Mouse (Mus musculus) kidney, embryonic 16.5 days (tissue): Measurements from ENCODE around the gene Olfm2. TPM values are rescaled to one million over a fixed set of nuclear protein-coding genes. Genes with fewer than 3 reads are reported as not detected.

Experiments
- ATAC-seq: fragments of 200-750 bp; cut with Nextera tagmentation; 2 replicates; pipeline ENCODE4 v1.8.0; 2017; ENCODE audit warnings: moderate TSS enrichment; ENCODE audit not compliant: low FRiP score, low TSS enrichment
- H3K27ac ChIP-seq: fragments of 300-500 bp; sonication (generic); 2 replicates; pipeline ENCODE4 v1.5.1; 2014; ENCODE audit warnings: low read length
- H3K27me3 ChIP-seq: fragments of 300-500 bp; sonication (generic); 2 replicates; pipeline ENCODE4 v1.6.1; 2014; ENCODE audit warnings: low read length, control low read depth, mixed read lengths; ENCODE audit not compliant: insufficient read depth
- H3K36me3 ChIP-seq: fragments of 300-500 bp; sonication (generic); 2 replicates; pipeline ENCODE4 v1.6.1; 2014; ENCODE audit warnings: low read length, control low read depth, mixed read lengths; ENCODE audit not compliant: insufficient read depth
- H3K4me1 ChIP-seq: fragments of 300-500 bp; sonication (generic); 2 replicates; pipeline ENCODE4 v1.6.1; 2014; ENCODE audit warnings: low read length, control low read depth, mixed read lengths; ENCODE audit not compliant: insufficient read depth
- H3K4me2 ChIP-seq: fragments of 300-500 bp; sonication (generic); replicated peaks from 2 replicates; pipeline ENCODE4 v1.6.1; 2014; ENCODE audit warnings: low read depth, low read length
- H3K4me3 ChIP-seq: fragments of 300-500 bp; sonication (generic); 2 replicates; pipeline ENCODE4 v1.5.1; 2014; ENCODE audit warnings: mild to moderate bottlenecking, low read length
- H3K9ac ChIP-seq: fragments of 300-500 bp; sonication (generic); replicated peaks from 2 replicates; pipeline ENCODE4 v1.6.1; 2014; ENCODE audit warnings: low read length
- H3K9me3 ChIP-seq: fragments of 300-500 bp; sonication (generic); 2 replicates; pipeline ENCODE4 v1.6.1; 2016; ENCODE audit warnings: low read length, control low read depth
- WGBS: fragments of 180-500 bp; shearing (Covaris S2); extraction: QIAGEN DNeasy Blood & Tissue Kit; methylation state at CpG from one replicate; pipeline ENCODE4 v1.1.7; 2014; 5-methylcytosine and 5-hydroxymethylcytosine counted together
- polyA plus RNA-seq: library from polyadenylated mRNA; unstranded; fragments of >200 nt; fragmentation: Nextera tagmentation; extraction: Ambion mirVana; gene quantifications from 2 replicates; pipeline ENCODE4 v1.2.1, GENCODE M21; 2015

The Olfm2 gene
- polyA plus RNA-seq, 1 experiment from 2014 or later, result 6.6 TPM

DNA sequence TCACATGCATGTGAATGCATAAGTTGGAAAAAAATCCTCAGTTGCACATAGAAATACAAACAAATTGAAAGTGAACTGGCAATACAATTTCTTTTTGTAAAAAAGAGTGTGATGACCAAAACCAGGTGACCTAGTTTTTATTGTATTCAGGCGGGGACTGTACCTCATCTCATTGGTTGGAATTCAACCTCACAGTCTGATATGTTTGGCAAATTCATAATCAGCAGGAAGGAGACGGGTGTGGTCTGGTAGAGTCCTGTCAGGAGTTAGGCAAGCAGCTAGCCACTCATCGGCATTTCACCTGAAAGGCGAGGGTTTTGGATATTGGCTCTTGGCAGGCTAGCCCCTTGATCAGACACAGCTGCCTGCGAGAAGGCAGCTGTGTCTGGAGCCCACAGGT, 3.1 kb upstream of the Olfm2 start:
- 76% methylated on average over 5 of the region's 5 CpGs for WGBS
- Histone ChIP-seq H3K9ac (no peak overlapping the region), H3K36me3 (no peaks in the 10 kb centered on the region)

DNA sequence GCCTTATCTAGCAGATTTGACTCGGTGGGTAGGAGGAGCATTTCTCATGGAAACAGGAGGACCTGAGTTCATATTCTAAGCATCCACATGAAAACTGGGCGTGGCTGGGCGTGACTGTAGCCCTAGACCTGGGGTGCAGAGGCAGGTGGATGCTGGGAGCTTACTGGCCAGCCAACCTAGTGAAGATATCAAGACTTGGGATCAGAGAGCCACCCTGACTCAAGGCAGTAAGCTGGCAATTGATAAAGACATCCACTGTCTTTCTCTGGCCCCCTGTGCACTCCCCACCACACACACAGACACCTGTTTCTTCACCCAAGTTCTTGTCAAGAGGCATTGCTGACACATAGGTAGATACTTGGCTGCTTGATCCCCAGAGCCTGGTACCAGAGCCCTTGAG, 2.4 kb upstream of the Olfm2 start:
- no peak for ATAC-seq
- H3K9me3 ChIP-seq, result no peaks in the 10 kb centered on the region
- H3K4me1 ChIP-seq, result peaks cover 13% of the 10 kb centered on the region
- H3K27me3 ChIP-seq, result peaks cover 35% of the 10 kb centered on the region
- 82% methylated on average over 3 of the region's 3 CpGs for WGBS
- H3K36me3 ChIP-seq, result no peaks in the 10 kb centered on the region
- no peak overlapping the region for H3K4me2 ChIP-seq
- H3K9ac ChIP-seq, result no peak overlapping the region
- no peak overlapping the region for H3K27ac ChIP-seq
- no peak overlapping the region for H3K4me3 ChIP-seq

More for the DNA sequence above, 3.1 kb upstream of the Olfm2 start:
- H3K4me3 ChIP-seq, result no peak overlapping the region
- no peak overlapping the region for H3K27ac ChIP-seq
- H3K4me1 ChIP-seq, result peaks cover 13% of the 10 kb centered on the region
- ATAC-seq, result no peak
- H3K4me2 ChIP-seq, result no peak overlapping the region
- peaks cover 28% of the 10 kb centered on the region for H3K27me3 ChIP-seq
- no peaks in the 10 kb centered on the region for H3K9me3 ChIP-seq

DNA sequence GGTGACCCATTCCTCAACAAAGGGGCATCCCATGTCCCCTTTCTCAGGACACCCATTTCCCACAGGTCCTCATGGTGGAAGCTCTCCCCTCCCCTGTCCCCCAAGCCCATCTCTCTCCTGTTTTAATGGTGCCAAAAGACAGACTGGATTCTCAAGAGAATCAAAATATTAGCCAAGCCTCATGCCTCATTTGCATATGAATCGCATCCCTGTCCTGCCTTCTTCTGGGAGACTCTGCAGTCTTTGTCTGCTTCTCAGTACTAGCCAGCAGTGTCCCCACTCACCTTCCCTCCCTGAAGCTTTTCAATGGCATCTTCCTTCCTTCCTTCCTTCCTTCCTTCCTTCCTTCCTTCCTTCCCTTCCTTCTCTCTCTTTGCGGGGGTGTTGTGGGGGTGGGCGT, 1.5 kb upstream of the Olfm2 start:
- no peak overlapping the region for H3K4me3 ChIP-seq
- H3K4me2 ChIP-seq, result no peak overlapping the region
- peaks cover 42% of the 10 kb centered on the region for H3K27me3 ChIP-seq
- H3K36me3 ChIP-seq, result no peaks in the 10 kb centered on the region
- ATAC-seq, result no peak
- WGBS, result 17% methylated on average over 3 of the region's 3 CpGs
- peaks cover 13% of the 10 kb centered on the region for H3K4me1 ChIP-seq
- no peak overlapping the region for H3K27ac ChIP-seq
- H3K9ac ChIP-seq, result no peak overlapping the region
- no peaks in the 10 kb centered on the region for H3K9me3 ChIP-seq

- Histone ChIP-seq H3K4me3 (peak overlapping the region; percentile 52), H3K4me2 (peak overlapping the region; percentile 87), H3K9ac (no peak overlapping the region), H3K27me3 (peaks cover 42% of the 10 kb centered on the region), H3K9me3 (no peaks in the 10 kb centered on the region), H3K27ac (no peak overlapping the region), H3K36me3 (no peaks in the 10 kb centered on the region), H3K4me1 (peaks cover 17% of the 10 kb centered on the region)
- WGBS, result 9% methylated on average over 17 of the region's 17 CpGs
- ATAC-seq, result no peak
Measured at GRCm38 (mm10) chr9:20745129-20745966, 801 bp downstream of the Olfm2 start.

DNA sequence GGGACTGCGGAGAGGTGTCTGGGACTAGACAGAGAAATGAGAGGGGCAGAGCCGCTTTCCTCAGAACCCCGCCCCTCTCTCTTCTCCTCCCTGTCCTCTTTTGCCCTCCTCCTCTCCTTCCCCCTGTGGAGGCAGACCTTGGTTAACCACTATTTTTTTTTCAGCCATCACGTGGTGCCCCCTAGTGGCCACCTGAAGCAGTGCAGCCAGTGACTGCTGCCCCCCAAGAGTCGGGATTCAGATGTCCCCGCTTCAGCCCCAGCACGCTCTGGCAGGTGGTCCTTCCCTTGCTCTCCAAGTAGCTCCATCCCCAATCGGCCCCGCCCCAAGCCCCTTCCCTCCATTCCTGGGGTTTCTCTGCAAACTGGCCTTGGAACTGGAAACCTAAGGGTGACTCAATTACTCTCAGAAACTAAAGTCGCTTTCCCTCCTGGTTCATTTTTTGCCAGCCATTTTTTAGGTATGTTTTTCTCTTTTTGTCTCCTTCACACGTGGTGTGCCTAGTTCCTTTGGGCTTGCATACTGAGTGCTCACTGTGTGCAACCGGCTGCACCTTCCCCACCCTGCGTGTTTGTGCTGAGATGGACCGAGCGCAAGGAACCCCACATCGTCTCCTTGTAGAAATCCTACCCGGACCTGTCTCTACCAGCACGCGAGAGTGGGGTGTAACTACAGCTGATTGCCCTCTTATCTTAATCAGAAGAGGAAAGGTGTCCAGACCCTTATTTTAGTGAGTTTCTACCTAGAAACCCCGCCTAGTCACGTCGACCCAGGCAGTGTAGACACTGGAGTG, 2.0 kb downstream of the Olfm2 start:
- Histone ChIP-seq H3K9me3 (no peaks in the 10 kb centered on the region), H3K4me3 (no peak overlapping the region), H3K9ac (no peak overlapping the region), H3K4me2 (no peak overlapping the region), H3K4me1 (peaks cover 17% of the 10 kb centered on the region), H3K27me3 (peaks cover 48% of the 10 kb centered on the region), H3K36me3 (no peaks in the 10 kb centered on the region), H3K27ac (no peak overlapping the region)
- 11% methylated on average over 22 of the region's 22 CpGs for WGBS
- no peak for ATAC-seq

GRCm38 (mm10) chr9:20740407-20740806, 5.7 kb downstream of the Olfm2 start:
- WGBS, result 3% methylated on average over 12 of the region's 12 CpGs
- Histone ChIP-seq H3K27ac (no peak overlapping the region), H3K36me3 (no peaks in the 10 kb centered on the region), H3K4me1 (peaks cover 5% of the 10 kb centered on the region), H3K27me3 (peaks cover 32% of the 10 kb centered on the region), H3K4me2 (peak overlapping the region; percentile 44), H3K9me3 (no peaks in the 10 kb centered on the region), H3K9ac (no peak overlapping the region), H3K4me3 (no peak overlapping the region)
- peak; percentile 64 for ATAC-seq

GRCm38 (mm10) chr9:20738251-20738999, 7.7 kb downstream of the Olfm2 start:
- Histone ChIP-seq H3K9ac (no peak overlapping the region), H3K27me3 (peaks cover 13% of the 10 kb centered on the region; the same call in 1 of the 2 replicates), H3K36me3 (no peaks in the 10 kb centered on the region), H3K4me2 (no peak overlapping the region), H3K4me3 (no peak overlapping the region), H3K27ac (no peak overlapping the region), H3K9me3 (no peaks in the 10 kb centered on the region), H3K4me1 (peaks cover 3% of the 10 kb centered on the region; the same call in 1 of the 2 replicates)
- 44% methylated on average over 8 of the region's 8 CpGs for WGBS
- ATAC-seq, result no peak

- Histone ChIP-seq H3K4me1 (peaks cover 3% of the 10 kb centered on the region; the same call in 1 of the 2 replicates), H3K36me3 (no peaks in the 10 kb centered on the region), H3K9ac (no peak overlapping the region), H3K27ac (no peak overlapping the region), H3K4me2 (no peak overlapping the region), H3K27me3 (peaks cover 6% of the 10 kb centered on the region; the same call in 1 of the 2 replicates), H3K4me3 (no peak overlapping the region), H3K9me3 (no peaks in the 10 kb centered on the region)
- 99% methylated on average over 2 of the region's 2 CpGs for WGBS
- ATAC-seq, result no peak
Measured at GRCm38 (mm10) chr9:20737227-20737626, 8.9 kb downstream of the Olfm2 start.

DNA sequence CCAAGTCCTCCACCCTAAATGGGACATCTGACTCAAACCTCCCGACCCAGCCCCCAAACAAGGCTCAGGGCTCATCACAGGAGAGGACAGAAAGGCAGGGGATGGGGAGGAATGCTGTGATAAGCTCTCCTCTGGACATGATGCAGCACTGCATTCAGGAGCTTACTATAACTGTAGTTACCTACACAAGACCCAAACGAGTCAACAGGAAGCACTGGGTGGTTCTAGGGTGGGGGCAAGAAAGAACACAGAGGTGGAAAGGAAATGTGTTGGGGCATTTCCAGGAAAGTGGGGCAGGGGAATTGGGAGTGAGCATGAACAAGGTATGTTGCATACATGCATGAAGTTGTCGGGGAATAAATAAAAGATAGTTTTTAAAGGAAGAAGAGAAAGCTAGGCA, 11.5 kb downstream of the Olfm2 start:
- H3K4me3 ChIP-seq, result no peak overlapping the region
- H3K9ac ChIP-seq, result no peak overlapping the region
- H3K9me3 ChIP-seq, result no peaks in the 10 kb centered on the region
- ATAC-seq, result no peak
- 68% methylated on average over 3 of the region's 3 CpGs for WGBS
- H3K4me1 ChIP-seq, result no peaks in the 10 kb centered on the region
- H3K27ac ChIP-seq, result no peak overlapping the region
- no peak overlapping the region for H3K4me2 ChIP-seq
- H3K36me3 ChIP-seq, result no peaks in the 10 kb centered on the region
- peaks cover 4% of the 10 kb centered on the region; the same call in 1 of the 2 replicates for H3K27me3 ChIP-seq
